Mouse (Mus musculus) C2C12 (cell line): ENCODE measurements around the gene Dcpp1.

Experiments used
- CEBPB ChIP-seq: IDR thresholded peaks from one replicate; pipeline ENCODE4 v1.6.1; 2011; ENCODE audit warnings: low read depth, mild to moderate bottlenecking, control low read depth, moderate library complexity
- CTCF ChIP-seq: IDR thresholded peaks from one replicate; pipeline ENCODE4 v1.5.1; 2011; ENCODE audit not compliant: control insufficient read depth, insufficient read depth, insufficient read length
- FOSL1 ChIP-seq: IDR thresholded peaks from one replicate; pipeline ENCODE4 v1.8.0; 2011; ENCODE audit warnings: mild to moderate bottlenecking, low read length; ENCODE audit not compliant: poor library complexity, insufficient read depth, severe bottlenecking
- MAX ChIP-seq: IDR thresholded peaks from one replicate; pipeline ENCODE4 v1.6.1; 2011; ENCODE audit warnings: mild to moderate bottlenecking, control low read depth
- MYOD1 ChIP-seq: IDR thresholded peaks from one replicate; pipeline ENCODE4 v1.6.1; 2011; ENCODE audit warnings: low read depth; ENCODE audit not compliant: control insufficient read depth, insufficient read length
- MYOG ChIP-seq: IDR thresholded peaks from one replicate; pipeline ENCODE4 v1.6.1; 2011; ENCODE audit not compliant: control insufficient read depth, insufficient read length; ENCODE audit errors: extremely low read depth
- USF1 ChIP-seq: IDR thresholded peaks from one replicate; pipeline ENCODE4 v1.6.1; 2011; ENCODE audit warnings: low read depth, mild to moderate bottlenecking, control low read depth, moderate library complexity

DNA sequence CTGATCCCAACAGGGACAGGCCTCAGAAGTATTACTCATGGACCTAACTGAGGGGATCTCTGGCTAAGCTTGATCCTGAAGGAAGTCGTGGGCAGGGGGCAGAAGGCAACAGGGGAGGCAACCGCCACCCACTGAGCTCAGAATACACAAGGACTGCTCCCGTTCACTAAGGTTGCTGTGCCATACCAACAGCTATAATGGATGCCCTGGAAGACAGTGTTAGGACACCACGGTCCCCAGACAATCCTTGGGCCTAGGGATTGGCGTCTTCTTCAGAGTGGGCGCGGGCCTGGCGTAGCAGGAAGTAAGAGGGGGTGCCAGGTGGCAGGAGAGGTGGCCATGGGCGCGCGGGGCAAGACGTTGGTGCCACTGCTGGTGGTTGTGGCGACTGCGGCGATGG, 12.9 kb upstream of the Dcpp1 start, which contains the start of gene Prss21:
- TF ChIP-seq CTCF: no peak
- TF ChIP-seq USF1: no peak
- no peak for TF ChIP-seq CEBPB
- TF ChIP-seq MAX: no peak
- TF ChIP-seq MYOD1: no peak
- TF ChIP-seq MYOG: no peak
- no peak for TF ChIP-seq FOSL1
